Mouse (Mus musculus) midbrain, embryonic 16.5 days (tissue): ENCODE results near the gene Prep. TPM values are rescaled to one million over a fixed set of nuclear protein-coding genes. Genes with fewer than 3 reads are reported as not detected.
A peak's percentile ranks its signal among the peaks of the same experiment; 100 is the strongest.

Source experiments
- ATAC-seq: fragments of 200-750 bp; cut with Nextera tagmentation; 2 replicates; pipeline ENCODE4 v1.8.0; 2017; ENCODE audit warnings: moderate TSS enrichment
- H3K27ac ChIP-seq: fragments of 300-500 bp; sonication (generic); 2 replicates; pipeline ENCODE4 v1.5.1; 2014; ENCODE audit warnings: mild to moderate bottlenecking, low read length, mixed read lengths
- H3K27me3 ChIP-seq: fragments of 300-500 bp; sonication (generic); 2 replicates; pipeline ENCODE4 v1.6.1; 2014; ENCODE audit warnings: low read depth, low read length, mixed read lengths; ENCODE audit not compliant: control insufficient read depth, insufficient read depth
- H3K36me3 ChIP-seq: fragments of 300-500 bp; sonication (generic); 2 replicates; pipeline ENCODE4 v1.6.1; 2014; ENCODE audit warnings: mild to moderate bottlenecking, low read length, moderate library complexity, mixed read lengths; ENCODE audit not compliant: control insufficient read depth, insufficient read depth
- H3K4me1 ChIP-seq: fragments of 300-500 bp; sonication (generic); 2 replicates; pipeline ENCODE4 v1.6.1; 2014; ENCODE audit warnings: mild to moderate bottlenecking, low read length, mixed read lengths; ENCODE audit not compliant: control insufficient read depth, insufficient read depth
- H3K4me2 ChIP-seq: fragments of 300-500 bp; sonication (generic); 2 replicates; pipeline ENCODE4 v1.6.1; 2014; ENCODE audit warnings: mild to moderate bottlenecking, low read length, mixed read lengths
- H3K4me3 ChIP-seq: fragments of 300-500 bp; sonication (generic); 2 replicates; pipeline ENCODE4 v1.5.1; 2014; ENCODE audit warnings: low read depth, mild to moderate bottlenecking, low read length, moderate library complexity, mixed read lengths
- H3K9ac ChIP-seq: fragments of 300-500 bp; sonication (generic); 2 replicates; pipeline ENCODE4 v1.6.1; 2014; ENCODE audit warnings: low read depth, low read length, mixed read lengths
- H3K9me3 ChIP-seq: fragments of 300-500 bp; sonication (generic); replicated peaks from 2 replicates; pipeline ENCODE4 v1.6.1; 2014; ENCODE audit warnings: mild to moderate bottlenecking, low read length, mixed read lengths; ENCODE audit not compliant: control insufficient read depth, poor library complexity, severe bottlenecking
- WGBS: fragments of 180-500 bp; shearing (Covaris S2); extraction: QIAGEN DNeasy Blood & Tissue Kit; methylation state at CpG from one replicate; pipeline ENCODE4 v1.1.7; 2014; 5-methylcytosine and 5-hydroxymethylcytosine counted together
- polyA plus RNA-seq: library from polyadenylated mRNA; unstranded; fragments of >200 nt; fragmentation: Nextera tagmentation; extraction: Ambion mirVana; gene quantifications from 2 replicates; pipeline ENCODE4 v1.2.1, GENCODE M21; 2015

Prep gene
- polyA plus RNA-seq, 1 experiment from 2014 or later = 26.1 TPM

DNA sequence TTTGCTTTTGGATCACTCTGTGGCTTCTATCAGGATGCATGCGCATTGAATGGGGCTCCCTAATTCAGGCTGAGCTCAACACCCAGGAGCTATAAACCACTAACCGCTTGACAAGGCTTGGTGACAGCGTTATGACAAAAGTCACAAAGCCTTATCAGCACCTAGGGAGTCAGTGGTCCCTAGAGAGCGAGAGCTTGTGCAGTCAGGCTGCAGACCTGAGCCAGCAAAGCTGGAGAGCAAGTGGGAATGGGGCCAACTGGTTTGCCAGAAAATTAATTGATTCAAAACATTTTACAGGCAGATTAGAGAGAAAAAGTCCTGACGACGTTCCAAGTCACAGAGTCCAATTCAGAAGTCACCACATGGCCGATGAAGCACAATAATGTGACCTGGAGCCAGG lies 37.1 kb downstream of the Prep start:
- H3K9me3 ChIP-seq = no peaks in the 10 kb centered on the region
- H3K9ac ChIP-seq = no peak overlapping the region
- WGBS = 45% methylated on average over 7 of the region's 7 CpGs

DNA sequence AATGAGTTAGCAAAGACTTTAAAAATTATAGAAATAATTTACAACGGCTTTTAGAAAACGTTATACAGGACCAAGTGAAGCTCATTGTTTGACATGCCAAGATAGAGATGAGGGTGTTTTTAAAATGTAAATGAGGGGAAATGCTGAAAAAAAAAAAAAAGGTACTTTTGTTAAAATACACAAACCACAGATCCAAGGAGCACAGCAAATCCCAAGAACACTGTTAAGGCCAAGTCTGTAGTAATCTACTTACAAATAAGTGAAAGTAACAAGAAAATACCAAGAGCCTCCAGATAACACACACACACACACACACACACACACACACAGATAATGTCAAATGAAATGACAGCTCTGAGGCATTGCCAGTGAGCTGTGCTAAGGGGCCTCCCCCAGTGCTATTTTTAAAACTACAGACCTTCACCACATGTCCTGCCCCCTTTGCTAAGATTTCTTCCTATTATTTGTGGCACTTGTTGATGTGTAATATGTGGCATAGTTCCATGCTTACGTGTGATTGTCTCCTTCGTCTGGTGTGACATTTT lies 37.6 kb downstream of the Prep start:
- Histone ChIP-seq H3K9me3 (no peaks in the 10 kb centered on the region), H3K4me1 (0 out of 2 replicates have a peak, but pooled peaks cover 6% of the 10 kb centered on the region), H3K27me3 (no peaks in the 10 kb centered on the region), H3K36me3 (peaks cover 5% of the 10 kb centered on the region; the same call in 1 of the 2 replicates), H3K9ac (no peak overlapping the region), H3K27ac (peak overlapping the region; percentile 38; the same call in 1 of the 2 replicates), H3K4me3 (no peak overlapping the region), H3K4me2 (no peak overlapping the region)
- WGBS = 65% methylated on average over 4 of the region's 4 CpGs
- ATAC-seq = 0 out of 2 replicates have a peak, but pooled peaks have one; percentile 12

More for the DNA sequence above, 37.1 kb downstream of the Prep start:
- H3K4me1 ChIP-seq = 0 out of 2 replicates have a peak, but pooled peaks cover 6% of the 10 kb centered on the region
- no peaks in the 10 kb centered on the region for H3K27me3 ChIP-seq
- peaks cover 5% of the 10 kb centered on the region; the same call in 1 of the 2 replicates for H3K36me3 ChIP-seq
- no peak overlapping the region for H3K4me2 ChIP-seq
- H3K4me3 ChIP-seq = no peak overlapping the region
- H3K27ac ChIP-seq = peak overlapping the region; percentile 34; the same call in 1 of the 2 replicates
- ATAC-seq = peak; percentile 66

DNA sequence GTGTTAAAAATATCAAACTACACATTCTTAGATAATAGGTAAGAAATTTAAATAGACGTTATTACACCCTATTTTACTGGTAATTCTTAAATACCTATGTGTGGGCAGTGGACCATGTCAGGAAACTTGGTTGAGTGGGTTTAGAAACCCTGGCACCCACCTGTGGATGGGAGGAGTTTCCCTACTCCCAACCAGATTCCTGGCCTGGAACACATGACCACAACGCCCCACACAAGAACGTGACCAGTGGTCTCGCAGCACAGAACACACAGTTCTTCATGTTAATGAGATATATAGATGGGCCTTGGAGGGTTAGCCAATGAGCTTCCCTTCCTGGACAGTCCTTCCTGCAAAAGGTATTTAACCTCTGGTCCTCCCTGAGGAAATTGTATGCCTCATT lies 39.5 kb downstream of the Prep start:
- Histone ChIP-seq H3K4me1 (0 out of 2 replicates have a peak, but pooled peaks cover 6% of the 10 kb centered on the region), H3K36me3 (peaks cover 8% of the 10 kb centered on the region), H3K9ac (no peak overlapping the region), H3K27me3 (no peaks in the 10 kb centered on the region), H3K9me3 (no peaks in the 10 kb centered on the region), H3K4me2 (no peak overlapping the region), H3K4me3 (no peak overlapping the region), H3K27ac (no peak overlapping the region)
- ATAC-seq = no peak
- 96% methylated on average over 4 of the region's 4 CpGs for whole genome bisulfite sequencing

DNA sequence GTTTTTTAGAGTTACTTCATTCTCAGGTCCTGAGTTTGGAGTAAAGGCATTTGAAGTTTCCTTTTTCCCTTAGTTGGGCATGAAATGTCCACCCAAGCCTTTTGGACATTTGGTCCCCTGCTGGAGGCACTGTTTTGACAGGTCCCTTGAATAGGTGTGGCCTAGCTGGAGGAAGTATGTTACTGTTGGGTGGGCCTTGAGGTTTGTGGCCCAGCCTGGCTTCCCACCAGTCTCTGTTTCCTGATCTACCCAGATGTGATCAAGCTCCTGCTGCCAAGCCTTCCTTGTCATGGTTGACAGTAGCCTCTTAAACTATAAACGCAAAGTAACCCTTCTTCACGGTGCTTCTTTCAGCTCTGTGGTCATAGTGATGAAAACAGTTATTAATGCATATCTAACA lies 40.3 kb downstream of the Prep start:
- H3K9ac ChIP-seq = no peak overlapping the region
- no peak overlapping the region for H3K27ac ChIP-seq
- H3K36me3 ChIP-seq = peaks cover 10% of the 10 kb centered on the region
- no peak overlapping the region for H3K4me3 ChIP-seq
- ATAC-seq = no peak
- H3K27me3 ChIP-seq = no peaks in the 10 kb centered on the region
- WGBS = 97% methylated on average over 2 of the region's 2 CpGs
- H3K4me1 ChIP-seq = 0 out of 2 replicates have a peak, but pooled peaks cover 6% of the 10 kb centered on the region
- no peaks in the 10 kb centered on the region for H3K9me3 ChIP-seq
- H3K4me2 ChIP-seq = no peak overlapping the region

DNA sequence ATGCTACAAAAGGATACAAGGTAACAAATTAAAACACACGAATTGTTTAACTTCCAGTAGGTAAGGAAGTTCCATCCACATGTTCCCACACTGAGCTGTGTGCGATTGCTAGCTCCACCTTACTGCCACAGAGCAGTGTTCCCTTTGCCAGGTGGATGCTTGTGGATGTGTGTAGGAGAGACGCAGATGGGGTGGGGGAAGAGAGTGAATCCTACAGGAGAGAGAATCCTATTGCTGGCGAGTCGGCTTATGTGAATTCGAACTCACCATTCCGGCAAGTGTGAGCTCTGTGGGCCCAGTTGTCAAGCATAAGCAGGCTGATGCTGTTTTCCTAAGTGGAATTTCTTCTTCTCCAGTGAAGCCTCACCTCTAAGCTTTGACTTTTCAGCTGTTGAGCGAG lies 42.0 kb downstream of the Prep start:
- 97% methylated on average over 8 of the region's 8 CpGs for WGBS
- Histone ChIP-seq H3K27me3 (no peaks in the 10 kb centered on the region), H3K4me3 (no peak overlapping the region), H3K4me1 (0 out of 2 replicates have a peak, but pooled peaks cover 3% of the 10 kb centered on the region), H3K9ac (no peak overlapping the region), H3K9me3 (no peaks in the 10 kb centered on the region), H3K36me3 (peaks cover 10% of the 10 kb centered on the region), H3K4me2 (no peak overlapping the region), H3K27ac (no peak overlapping the region)
- no peak for ATAC-seq

DNA sequence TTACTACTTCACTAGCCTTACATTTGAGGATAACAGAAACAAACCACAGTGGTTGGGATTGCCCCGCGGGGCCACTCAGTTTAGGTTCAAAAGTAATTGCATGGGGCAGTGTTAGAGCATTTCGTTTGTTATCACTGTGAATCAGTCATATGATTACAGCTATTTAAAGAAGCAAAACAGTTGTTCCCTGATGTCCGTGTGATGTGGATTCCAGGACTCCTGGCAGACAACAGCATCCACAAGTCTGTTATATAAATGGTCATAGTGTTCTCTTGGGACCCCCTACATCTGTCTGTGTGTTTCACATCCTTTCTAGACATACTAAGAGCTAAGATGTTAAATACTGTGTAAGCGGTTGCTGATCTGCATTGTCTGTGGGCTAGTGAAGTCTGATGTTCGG lies 43.0 kb downstream of the Prep start:
- H3K27ac ChIP-seq = no peak overlapping the region
- no peak overlapping the region for H3K4me3 ChIP-seq
- H3K4me1 ChIP-seq = no peaks in the 10 kb centered on the region
- no peaks in the 10 kb centered on the region for H3K27me3 ChIP-seq
- H3K9ac ChIP-seq = no peak overlapping the region
- no peaks in the 10 kb centered on the region for H3K9me3 ChIP-seq
- H3K4me2 ChIP-seq = no peak overlapping the region
- 94% methylated on average over 6 of the region's 6 CpGs for WGBS
- peaks cover 11% of the 10 kb centered on the region for H3K36me3 ChIP-seq
- no peak for ATAC-seq

DNA sequence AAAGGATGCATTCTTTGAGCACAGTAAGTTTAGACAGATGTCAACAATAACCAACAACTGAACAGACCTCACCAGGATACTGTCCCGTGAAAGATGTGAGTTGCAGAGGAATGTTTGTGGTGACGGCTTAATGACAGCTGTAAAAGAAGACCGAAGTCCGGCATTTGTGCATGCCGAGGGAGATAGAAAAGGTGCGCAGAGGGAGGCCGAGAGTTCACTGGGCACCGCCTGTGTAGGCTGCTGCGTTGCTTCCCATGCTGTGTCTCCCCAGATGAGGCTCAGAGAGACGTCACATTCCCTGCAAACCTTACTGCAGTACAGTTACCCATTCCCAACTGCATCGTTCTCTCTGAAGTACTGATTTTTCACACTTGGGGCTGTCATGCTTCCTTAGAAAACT lies 45.9 kb downstream of the Prep start:
- Histone ChIP-seq H3K9me3 (no peaks in the 10 kb centered on the region), H3K27me3 (no peaks in the 10 kb centered on the region), H3K4me3 (no peak overlapping the region), H3K36me3 (peaks cover 23% of the 10 kb centered on the region), H3K4me1 (no peaks in the 10 kb centered on the region), H3K9ac (no peak overlapping the region), H3K4me2 (no peak overlapping the region), H3K27ac (no peak overlapping the region)
- ATAC-seq = no peak
- 73% methylated on average over 11 of the region's 11 CpGs for WGBS

DNA sequence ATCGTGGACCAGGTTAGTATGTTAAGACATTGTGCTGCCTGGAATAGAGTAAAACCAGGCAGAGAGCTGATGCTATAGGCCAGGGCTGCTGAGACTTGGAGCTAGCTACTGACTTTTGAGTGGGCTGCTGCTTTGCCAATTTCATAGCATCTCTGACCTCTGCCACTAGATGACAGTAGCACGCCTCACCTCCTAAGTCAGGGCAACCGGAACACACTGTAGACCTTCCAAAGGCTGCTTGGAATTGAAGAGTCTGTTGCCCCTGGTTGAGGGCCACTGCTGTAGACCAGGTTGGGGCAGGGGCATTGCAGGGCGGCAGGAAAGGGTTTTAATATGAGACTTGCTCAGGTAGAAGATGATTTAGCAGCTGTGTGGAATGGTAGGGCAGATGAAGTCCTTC lies 47.5 kb downstream of the Prep start:
- WGBS = 86% methylated on average over 4 of the region's 4 CpGs
- Histone ChIP-seq H3K4me3 (no peak overlapping the region), H3K9ac (no peak overlapping the region), H3K4me1 (no peaks in the 10 kb centered on the region), H3K27ac (no peak overlapping the region), H3K9me3 (no peaks in the 10 kb centered on the region), H3K27me3 (no peaks in the 10 kb centered on the region), H3K36me3 (peaks cover 23% of the 10 kb centered on the region), H3K4me2 (no peak overlapping the region)
- peak; percentile 56 for ATAC-seq

DNA sequence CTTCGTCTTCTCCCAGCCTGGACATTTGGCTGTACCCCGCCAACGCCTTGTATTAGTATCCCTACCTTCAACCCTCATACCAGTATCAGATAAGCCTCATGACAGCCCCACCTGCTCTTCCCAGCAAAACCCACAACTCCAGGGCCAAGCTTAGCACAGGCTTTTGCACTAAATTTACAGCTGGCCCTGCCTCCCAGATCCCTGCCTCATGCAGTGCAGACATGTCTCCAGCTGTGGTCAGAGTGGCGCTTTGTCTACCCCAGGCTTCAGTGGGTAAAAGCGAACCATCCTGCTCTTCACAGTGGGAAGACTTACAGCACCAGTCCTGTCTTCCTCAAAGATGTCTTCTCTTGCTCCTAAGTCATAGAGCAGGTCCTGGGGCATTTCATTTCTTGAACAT lies 49.8 kb downstream of the Prep start:
- no peak for ATAC-seq
- 92% methylated on average over 5 of the region's 5 CpGs for WGBS
- peaks cover 29% of the 10 kb centered on the region for H3K36me3 ChIP-seq
- H3K4me2 ChIP-seq = no peak overlapping the region
- H3K4me1 ChIP-seq = no peaks in the 10 kb centered on the region
- no peak overlapping the region for H3K9ac ChIP-seq
- no peaks in the 10 kb centered on the region for H3K27me3 ChIP-seq
- H3K27ac ChIP-seq = no peak overlapping the region
- H3K9me3 ChIP-seq = no peaks in the 10 kb centered on the region
- H3K4me3 ChIP-seq = no peak overlapping the region
